Mouse (Mus musculus) heart, adult 18-20 months (tissue): ENCODE data around the gene Crat. TPM values are rescaled to one million over a fixed set of nuclear protein-coding genes. Genes with fewer than 3 reads are reported as not detected.

ENCODE experiments used
- DNase-seq, 2 experiments: peaks; one replicate each; pipeline ENCODE4 v3.0.0; 2021 to 2022; ENCODE audit warnings: mixed read lengths in 1 of 2
- long read RNA-seq, 2 experiments: library from polyadenylated mRNA; stranded (forward); transcript quantifications; one replicate each; pipeline ENCODE4 v2.0.0; 2021
- total RNA-seq, 2 experiments: library from RNA; stranded (reverse); gene quantifications; 2 replicates each; pipeline ENCODE4 v1.2.3; 2021

The Crat gene
- 100 to 1,000 TPM; 507 to 509 TPM for total RNA-seq
- long read RNA-seq, experiment 1, transcript Crat-201 (14 exons, 3,833 nt) = major isoform, 590 of 752 reads
- long read RNA-seq, experiment 1, partial matches to known transcripts = 52 of 752 reads
- long read RNA-seq, experiment 1, other reads (novel, unspliced or antisense) = 110 of 752 reads
- long read RNA-seq, experiment 2, transcript Crat-201 (14 exons, 3,833 nt) = major isoform, 212 of 289 reads
- long read RNA-seq, experiment 2, partial matches to known transcripts = 25 of 289 reads
- long read RNA-seq, experiment 2, other reads (novel, unspliced or antisense) = 52 of 289 reads

GRCm38 (mm10) chr2:30415157-30415935 lies at the start of gene Crat:
Gene Crat (minus strand): TSS chr2:30415813.
- peak; percentile 95 to 98 for DNase-seq

- no peak for DNase-seq
Measured at GRCm38 (mm10) chr2:30464411-30464810, 48.8 kb upstream of the Crat start.

- DNase-seq = peak; percentile 73 to 86
Measured at GRCm38 (mm10) chr2:30463904-30464330, 48.3 kb upstream of the Crat start.

GRCm38 (mm10) chr2:30463341-30463761 lies 47.7 kb upstream of the Crat start:
- DNase-seq = no peak

- no peak for DNase-seq
Measured at GRCm38 (mm10) chr2:30459241-30459640, 43.6 kb upstream of the Crat start.

GRCm38 (mm10) chr2:30458349-30458748 lies 42.7 kb upstream of the Crat start:
- DNase-seq = no peak

- DNase-seq = no peak
Measured at GRCm38 (mm10) chr2:30456104-30456980, 40.7 kb upstream of the Crat start.

GRCm38 (mm10) chr2:30454587-30454986 lies 39.0 kb upstream of the Crat start:
- DNase-seq = no peak

- no peak for DNase-seq
Measured at GRCm38 (mm10) chr2:30453570-30453969, 38.0 kb upstream of the Crat start.

- no peak for DNase-seq
Measured at GRCm38 (mm10) chr2:30451525-30451924, 35.9 kb upstream of the Crat start.

GRCm38 (mm10) chr2:30450530-30450929 lies 34.9 kb upstream of the Crat start:
- DNase-seq = no peak

- no peak for DNase-seq
Measured at GRCm38 (mm10) chr2:30448371-30448770, 32.8 kb upstream of the Crat start.

- peak; percentile 51 to 68 for DNase-seq
Measured at GRCm38 (mm10) chr2:30446891-30447826, 31.5 kb upstream of the Crat start.

GRCm38 (mm10) chr2:30445312-30445711 lies 29.7 kb upstream of the Crat start:
- peak; percentile 51 to 74 for DNase-seq

GRCm38 (mm10) chr2:30444450-30444849 lies 28.8 kb upstream of the Crat start:
- no peak for DNase-seq

- DNase-seq = no peak
Measured at GRCm38 (mm10) chr2:30444006-30444405, 28.4 kb upstream of the Crat start.

GRCm38 (mm10) chr2:30443281-30443680 lies 27.7 kb upstream of the Crat start:
- no peak for DNase-seq

GRCm38 (mm10) chr2:30442498-30442890 lies 26.9 kb upstream of the Crat start:
- DNase-seq = peak; percentile 53 to 60

- DNase-seq = peak; percentile 93 to 96
Measured at GRCm38 (mm10) chr2:30441518-30442497, 26.2 kb upstream of the Crat start.
